Mouse (Mus musculus) retina, postnatal 1 day (tissue): ENCODE measurements around the gene Slit3.

Experiments used
- DNase-seq: peaks from one replicate; pipeline ENCODE4 v3.0.0-alpha.2; 2012

The Slit3 gene

GRCm38 (mm10) chr11:35718881-35719280 is 597.9 kb downstream of the Slit3 start:
- no peak for DNase-seq

- DNase-seq = no peak
These were observed 602.9 kb downstream of the Slit3 start for GRCm38 (mm10) chr11:35723876-35724275.

- no peak for DNase-seq
These were observed 605.4 kb downstream of the Slit3 start for GRCm38 (mm10) chr11:35726341-35726846.

- DNase-seq = no peak
These were observed 607.2 kb downstream of the Slit3 start for GRCm38 (mm10) chr11:35728200-35728599.

GRCm38 (mm10) chr11:35729186-35729585 is 608.2 kb downstream of the Slit3 start:
- no peak for DNase-seq

- DNase-seq = no peak
These were observed 611.3 kb downstream of the Slit3 start for GRCm38 (mm10) chr11:35732366-35732765.

- DNase-seq = no peak
These were observed 615.8 kb downstream of the Slit3 start for GRCm38 (mm10) chr11:35736817-35737216.

- no peak for DNase-seq
These were observed 616.2 kb downstream of the Slit3 start for GRCm38 (mm10) chr11:35737262-35737661.

- no peak for DNase-seq
These were observed 617.1 kb downstream of the Slit3 start for GRCm38 (mm10) chr11:35738102-35738501.

DNA sequence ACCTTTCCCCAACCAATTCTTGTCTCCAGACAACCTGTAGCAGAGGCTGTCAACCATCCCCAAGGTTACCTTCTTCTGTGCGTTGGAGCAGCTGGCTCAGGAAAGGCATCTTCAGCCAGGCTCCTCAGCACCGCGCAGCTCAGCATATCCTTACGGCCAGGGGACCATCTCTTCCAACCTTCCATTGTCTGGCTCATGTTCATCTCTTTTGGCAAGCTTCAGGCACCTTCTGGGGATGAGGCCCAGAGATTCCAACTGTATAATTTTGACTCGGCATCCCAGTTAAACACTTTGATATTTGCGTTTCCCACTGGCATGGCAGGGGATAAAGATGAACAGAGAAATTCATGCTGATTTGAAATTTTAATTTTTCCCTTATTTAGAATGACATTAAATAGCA is 622.6 kb downstream of the Slit3 start:
- no peak for DNase-seq

DNA sequence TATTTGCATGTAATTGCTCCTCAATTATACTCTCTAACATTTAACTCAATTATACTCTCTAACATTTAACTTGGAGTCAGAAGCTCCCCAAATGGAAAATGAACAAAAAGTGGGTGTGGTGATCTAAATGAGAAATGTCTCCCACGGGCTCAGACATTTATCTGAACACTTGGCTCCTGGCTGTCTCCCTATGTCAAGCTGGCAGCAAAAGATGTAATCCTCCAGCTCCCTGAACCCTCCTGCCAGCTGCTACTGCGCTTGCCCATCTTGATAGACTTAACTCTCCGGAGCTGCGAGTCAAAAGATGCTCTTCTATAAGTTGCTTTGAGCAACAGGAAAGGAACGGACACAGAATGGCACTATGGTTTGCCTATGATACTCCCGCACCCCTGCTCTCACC is 623.5 kb downstream of the Slit3 start:
- no peak for DNase-seq

DNA sequence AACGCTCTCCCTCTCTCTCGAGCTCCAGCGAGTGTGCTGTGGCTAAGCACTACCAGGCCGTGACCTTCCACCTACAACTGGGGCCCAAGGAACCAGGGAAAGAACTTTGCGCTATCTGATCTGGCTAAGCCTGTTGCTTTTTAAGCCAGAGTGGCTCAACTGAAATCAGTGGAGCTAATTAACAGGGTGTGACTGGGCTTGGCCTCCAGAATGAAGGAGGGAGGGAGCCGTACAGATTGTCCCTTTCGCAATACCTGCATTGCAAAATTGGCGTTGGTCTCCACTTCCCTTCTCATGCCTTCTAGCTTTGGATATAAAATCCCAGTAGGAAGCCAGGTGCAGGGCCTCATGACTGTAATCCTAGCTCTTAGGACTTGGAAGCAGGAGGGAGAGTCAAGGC is 629.6 kb downstream of the Slit3 start:
- no peak for DNase-seq

DNA sequence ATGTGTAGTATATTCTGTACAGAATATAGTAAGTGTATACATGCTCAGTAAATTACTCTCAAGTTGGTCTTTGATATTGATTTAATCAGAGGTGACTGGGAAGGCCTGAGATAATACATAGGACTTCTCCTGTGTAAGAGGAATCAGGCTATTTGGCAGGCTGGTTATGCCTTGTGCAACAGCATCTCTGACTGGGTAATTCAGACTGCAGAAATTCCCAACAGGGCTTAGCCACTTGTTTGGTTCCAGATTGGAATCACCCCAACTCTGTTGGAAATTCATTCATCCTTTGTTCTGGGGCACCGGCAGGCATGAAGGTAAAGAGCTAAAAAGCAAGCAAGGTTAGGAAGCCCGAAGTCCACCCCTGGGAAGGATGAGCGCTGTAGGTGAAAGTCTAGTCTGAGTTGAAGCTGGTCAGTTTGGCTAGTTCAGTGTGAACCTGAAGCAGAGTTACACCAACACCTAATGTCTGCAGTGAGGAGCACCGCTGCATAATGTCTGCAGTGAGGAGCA is 633.9 kb downstream of the Slit3 start:
- no peak for DNase-seq

- DNase-seq = no peak
These were observed 634.5 kb downstream of the Slit3 start for GRCm38 (mm10) chr11:35755546-35755945.

DNA sequence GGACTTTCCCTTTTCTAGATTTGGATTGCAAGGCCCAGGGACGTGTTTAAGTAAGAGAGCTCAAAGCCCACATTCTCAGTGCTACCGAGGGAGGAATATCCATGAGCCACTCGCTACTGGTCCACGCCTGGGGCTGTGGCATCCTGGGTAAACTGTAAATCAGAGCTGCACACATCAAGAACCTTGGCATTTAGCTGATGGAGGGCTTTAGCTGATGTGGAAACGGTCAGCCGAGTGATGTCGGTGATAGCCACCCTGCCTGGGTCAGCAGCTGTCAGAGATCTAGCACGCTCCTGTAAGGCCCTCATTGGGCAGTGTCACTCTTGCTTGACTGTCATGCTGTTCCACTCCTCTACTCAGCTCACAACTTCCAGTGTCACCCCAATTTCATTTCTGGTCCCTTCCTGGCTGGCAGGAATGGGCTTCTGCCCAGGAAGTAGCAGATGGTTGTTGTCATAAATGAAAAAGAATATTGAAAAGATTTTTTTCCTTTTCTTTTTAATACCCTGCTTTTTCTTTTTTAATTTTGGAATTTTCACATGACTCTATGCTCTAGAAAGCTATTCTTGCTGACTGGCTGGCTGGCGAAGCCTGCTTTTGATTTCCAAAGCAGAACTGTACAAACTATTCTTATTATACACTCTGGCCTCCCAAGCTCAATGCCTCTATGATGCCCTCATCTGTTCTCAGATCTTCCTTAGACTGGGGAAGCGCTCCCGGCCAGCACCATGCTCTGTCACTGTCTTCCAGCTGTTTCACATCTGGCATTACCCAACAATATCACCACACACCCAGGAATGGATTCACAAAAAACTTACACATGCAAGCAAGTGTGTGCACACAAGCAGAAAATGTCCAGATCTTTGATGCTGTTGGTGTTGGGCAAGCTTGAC is 635.6 kb downstream of the Slit3 start:
- no peak for DNase-seq
